In genomic region chr3:28263002-28263947, GRCm38 (mm10) we compare ENCODE assay signal across 8 mouse cellular contexts. TPM values are rescaled to one million over a fixed set of nuclear protein-coding genes. Genes with fewer than 3 reads are reported as not detected.
DNase-seq lines count a peak whose midpoint lies in the region; ATAC-seq and TF ChIP-seq lines count a peak whose summit lies in the region.

TSS of gene Tnik (plus strand) at chr3:28263214.

- H3K36me3 ChIP-seq in forebrain, embryonic 12.5 days (replicated peaks): no peaks in the 10 kb centered on the region
- no peaks in the 10 kb centered on the region for H3K36me3 ChIP-seq in heart, embryonic 16.5 days (ENCODE audit: control insufficient read depth, insufficient read depth)
- H3K36me3 ChIP-seq in liver, embryonic 16.5 days (ENCODE audit: control insufficient read depth, insufficient read depth): no peaks in the 10 kb centered on the region
- H3K36me3 ChIP-seq in neural tube, embryonic 13.5 days: no peaks in the 10 kb centered on the region
- no peaks in the 10 kb centered on the region for H3K36me3 ChIP-seq in testis, adult 2 months (ENCODE audit: control insufficient read depth, insufficient read depth, low read length)

- DNase-seq in CD8-positive naive resting alpha-beta T cell, adult 2 months (ENCODE audit: low read depth in 2 of 2, low spot score in 2 of 2): peak; percentile 76 to 80
- peak; percentile 57 for DNase-seq in large intestine, adult 2 months (ENCODE audit: low read depth, low spot score)

- H3K9ac ChIP-seq in forebrain, embryonic 12.5 days: peak within 1 kb of the TSS; percentile 79
- H3K9ac ChIP-seq in heart, embryonic 16.5 days (ENCODE audit: low read length): peak within 1 kb of the TSS; percentile 90
- peak within 1 kb of the TSS; percentile 59 for H3K9ac ChIP-seq in liver, embryonic 16.5 days (ENCODE audit: low read depth, low read length)
- H3K9ac ChIP-seq in neural tube, embryonic 13.5 days: peak within 1 kb of the TSS; percentile 97

- under 1% methylated on average over 59 of the region's 59 CpGs for WGBS in forebrain, embryonic 12.5 days
- under 1% methylated on average over 58 of the region's 59 CpGs for WGBS in heart, embryonic 16.5 days
- under 1% methylated on average over 59 of the region's 59 CpGs for WGBS in large intestine, adult 2 months
- WGBS in liver, embryonic 16.5 days (ENCODE audit: insufficient replicate concordance): under 1% methylated on average over 58 of the region's 59 CpGs
- under 1% methylated on average over 59 of the region's 59 CpGs for WGBS in neural tube, embryonic 13.5 days

- H3K4me1 ChIP-seq in brown adipose tissue, adult 24 weeks (ENCODE audit: control insufficient read depth, insufficient read depth, insufficient read length, low read length): no peaks in the 10 kb centered on the region
- peaks cover 45% of the 10 kb centered on the region for H3K4me1 ChIP-seq in forebrain, embryonic 12.5 days
- peaks cover 13% of the 10 kb centered on the region for H3K4me1 ChIP-seq in heart, embryonic 16.5 days (ENCODE audit: control insufficient read depth, insufficient read depth, low read length)
- H3K4me1 ChIP-seq in liver, embryonic 16.5 days (ENCODE audit: control insufficient read depth, low read depth, low read length): no peaks in the 10 kb centered on the region; the same call in 1 of the 2 replicates
- H3K4me1 ChIP-seq in neural tube, embryonic 13.5 days (replicated peaks): peaks cover 33% of the 10 kb centered on the region
- peaks cover 11% of the 10 kb centered on the region for H3K4me1 ChIP-seq in testis, adult 2 months (ENCODE audit: control insufficient read depth, insufficient read depth, low read length)

- H3K9me3 ChIP-seq in forebrain, embryonic 12.5 days: no peaks in the 10 kb centered on the region
- H3K9me3 ChIP-seq in heart, embryonic 16.5 days (replicated peaks; ENCODE audit: control insufficient read depth, low read length): no peaks in the 10 kb centered on the region
- no peaks in the 10 kb centered on the region for H3K9me3 ChIP-seq in liver, embryonic 16.5 days (replicated peaks; ENCODE audit: control insufficient read depth, low read length)
- no peaks in the 10 kb centered on the region for H3K9me3 ChIP-seq in neural tube, embryonic 13.5 days

- peak; percentile 53 for TF ChIP-seq POLR2A in testis, adult 2 months (IDR thresholded peaks at IDR 0.05; ENCODE audit: control insufficient read depth, low read depth, low read length)

- no peak within 1 kb of the TSS for H3K27ac ChIP-seq in brown adipose tissue, adult 24 weeks (replicated peaks; ENCODE audit: low read depth, low read length)
- H3K27ac ChIP-seq in forebrain, embryonic 12.5 days: peak within 1 kb of the TSS; percentile 88
- peak within 1 kb of the TSS; percentile 86 for H3K27ac ChIP-seq in heart, embryonic 16.5 days (ENCODE audit: low read length)
- H3K27ac ChIP-seq in liver, embryonic 16.5 days (ENCODE audit: low read length): no peak within 1 kb of the TSS
- H3K27ac ChIP-seq in neural tube, embryonic 13.5 days (replicated peaks): peak within 1 kb of the TSS; percentile 97
- peak within 1 kb of the TSS; percentile 82 for H3K27ac ChIP-seq in testis, adult 2 months (ENCODE audit: control insufficient read depth, insufficient read depth, low read depth, low read length)

- H3K4me2 ChIP-seq in forebrain, embryonic 12.5 days: peak within 1 kb of the TSS; percentile 91
- peak within 1 kb of the TSS; percentile 98 for H3K4me2 ChIP-seq in heart, embryonic 16.5 days (ENCODE audit: low read depth, low read length)
- peak within 1 kb of the TSS; percentile 93 for H3K4me2 ChIP-seq in liver, embryonic 16.5 days (ENCODE audit: low read depth, low read length)
- peak within 1 kb of the TSS; percentile 82 for H3K4me2 ChIP-seq in neural tube, embryonic 13.5 days

- peak within 1 kb of the TSS; percentile 73 for H3K4me3 ChIP-seq in brown adipose tissue, adult 24 weeks (ENCODE audit: insufficient read depth, low read depth, low read length)
- H3K4me3 ChIP-seq in forebrain, embryonic 12.5 days (replicated peaks): peak within 1 kb of the TSS; percentile 73
- peak within 1 kb of the TSS; percentile 89 for H3K4me3 ChIP-seq in heart, embryonic 16.5 days (ENCODE audit: low read length)
- peak within 1 kb of the TSS; percentile 70 for H3K4me3 ChIP-seq in liver, embryonic 16.5 days (ENCODE audit: low read depth, low read length)
- peak within 1 kb of the TSS; percentile 86 for H3K4me3 ChIP-seq in neural tube, embryonic 13.5 days
- H3K4me3 ChIP-seq in testis, adult 2 months (ENCODE audit: control insufficient read depth, low read depth, low read length): peak within 1 kb of the TSS; percentile 87

- H3K27me3 ChIP-seq in forebrain, embryonic 12.5 days: peaks cover 9% of the 10 kb centered on the region
- no peaks in the 10 kb centered on the region for H3K27me3 ChIP-seq in heart, embryonic 16.5 days (ENCODE audit: control insufficient read depth, insufficient read depth, low read length)
- peaks cover 18% of the 10 kb centered on the region for H3K27me3 ChIP-seq in liver, embryonic 16.5 days (ENCODE audit: control insufficient read depth, insufficient read depth, low read depth, low read length)
- 0 out of 2 replicates have a peak, but pooled peaks cover 7% of the 10 kb centered on the region for H3K27me3 ChIP-seq in neural tube, embryonic 13.5 days
- H3K27me3 ChIP-seq in testis, adult 2 months (ENCODE audit: control insufficient read depth, insufficient read depth, low read length): no peaks in the 10 kb centered on the region

- no peak for TF ChIP-seq CTCF in testis, adult 2 months (IDR thresholded peaks at IDR 0.05; ENCODE audit: control insufficient read depth, insufficient read depth, insufficient replicate concordance, low read depth, low read length)

- ATAC-seq in forebrain, embryonic 12.5 days (ENCODE audit: low FRiP score): peak; percentile 91
- peak; percentile 89 for ATAC-seq in heart, embryonic 16.5 days (replicated peaks; ENCODE audit: extremely low read depth, insufficient read depth, low FRiP score)
- peak; percentile 81 for ATAC-seq in liver, embryonic 16.5 days (ENCODE audit: low read depth)
- peak; percentile 91 for ATAC-seq in neural tube, embryonic 13.5 days (ENCODE audit: low read depth)

RNA-seq across cellular contexts. Expression of gene Tnik, which starts in this region (rescaled TPM):
- polyA plus RNA-seq in brown adipose tissue, adult 24 weeks (2012; ENCODE audit: insufficient read depth, insufficient read length, missing spikeins): 0.54 and 1.4 TPM in 2 replicates
- 36.2 and 37.8 TPM in 2 replicates for polyA plus RNA-seq in forebrain, embryonic 12.5 days (2016; fragmentation: Nextera tagmentation; extraction: Ambion mirVana)
- polyA plus RNA-seq in heart, embryonic 16.5 days (2015; fragmentation: Nextera tagmentation; extraction: Ambion mirVana): 9.8 and 12.2 TPM in 2 replicates
- 4.9 and 10.6 TPM in 2 replicates for polyA plus RNA-seq in large intestine, adult 2 months (2012; rRNA removed)
- polyA plus RNA-seq in liver, embryonic 16.5 days (2015; fragmentation: Nextera tagmentation; extraction: Ambion mirVana): 1.2 and 1.6 TPM in 2 replicates
- 61.0 and 61.2 TPM in 2 replicates for polyA plus RNA-seq in neural tube, embryonic 13.5 days (2015; fragmentation: Nextera tagmentation; extraction: Ambion mirVana)
- polyA plus RNA-seq in testis, adult 2 months (2012; rRNA removed): 5.6 and 7.4 TPM in 2 replicates

Comparison
In these comparisons a context has a peak if more than half of its experiments do, and no peak if none do; other contexts are left out.
1. H3K27ac ChIP-seq: peak in forebrain, embryonic 12.5 days (single experiment), heart, embryonic 16.5 days (single experiment), neural tube, embryonic 13.5 days (single experiment) and testis, adult 2 months (single experiment); none in brown adipose tissue, adult 24 weeks (single experiment) and liver, embryonic 16.5 days (single experiment).
2. Peak in every context shown above with its lines, with median percentiles within 50 percentile points of each other: H3K4me3 ChIP-seq, ATAC-seq, H3K4me2 ChIP-seq and H3K9ac ChIP-seq.